Comparison of ENCODE assay signal across 10 mouse cellular contexts in the genomic region with DNA sequence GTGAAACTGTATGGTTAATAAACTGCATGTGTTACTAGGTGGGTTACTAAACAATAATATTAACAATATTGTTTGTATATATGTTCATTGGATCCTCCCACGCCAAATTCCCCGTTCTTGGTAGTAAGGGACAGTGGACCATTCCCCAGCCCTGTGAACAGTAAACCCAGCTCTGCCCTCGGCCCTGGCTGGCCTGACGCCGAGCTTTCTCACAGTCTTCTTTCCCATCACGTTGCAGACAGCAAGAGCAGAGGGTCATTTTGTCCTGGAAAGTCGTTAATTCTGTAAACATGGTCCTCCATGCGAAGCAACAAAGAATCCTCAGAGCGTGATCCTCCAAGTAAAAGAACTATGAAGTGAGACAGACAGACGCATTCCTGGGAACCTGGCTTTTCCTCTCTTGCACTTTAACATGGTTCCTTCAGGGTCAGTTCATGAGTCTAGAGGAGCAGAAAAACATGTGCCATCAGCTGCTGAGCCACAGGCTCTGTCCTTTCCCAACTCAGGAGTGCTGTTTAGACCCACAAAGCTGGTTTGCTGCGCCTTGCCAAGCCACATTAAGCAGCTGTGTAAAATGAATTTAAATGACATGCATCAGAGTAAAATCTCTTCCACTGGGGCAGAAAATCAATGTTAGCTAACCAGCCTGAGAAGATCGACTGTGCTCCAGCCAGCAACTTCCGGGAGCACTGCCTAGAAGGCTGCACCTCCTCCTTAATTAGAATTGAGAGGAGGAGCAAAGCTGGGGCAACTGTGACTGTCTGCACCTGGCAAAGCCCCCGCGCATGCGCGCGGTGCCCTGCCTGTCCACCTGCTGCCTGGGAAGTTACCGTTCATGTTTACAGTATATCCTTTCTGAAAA.
DNase-seq lines count a peak whose midpoint lies in the region; ATAC-seq and TF ChIP-seq lines count a peak whose summit lies in the region.
"Had no signal": no experiment of that assay in that cellular context is flagged by ENCODE, and none has a peak within 500 bp of the region (broad histone marks: within the 10 kb centered on the region; RNA-seq: fewer than 3 reads in every experiment).

No protein-coding gene starts in this region.

- peak; percentile 63 for ATAC-seq in granulocyte monocyte progenitor cell, adult 5-6 weeks (replicated peaks; ENCODE audit: poor library complexity, severe bottlenecking)
- peak; percentile 82 for ATAC-seq in kidney, postnatal 0 days (replicated peaks; ENCODE audit: low FRiP score, low read depth)
- peak; percentile 32; the same call in 1 of the 2 replicates for ATAC-seq in lung, embryonic 16.5 days (ENCODE audit: low read depth)
- ATAC-seq: Patski had no signal

- no peak overlapping the region for H3K4me3 ChIP-seq in kidney, postnatal 0 days (replicated peaks; ENCODE audit: low read depth, low read length)
- H3K4me3 ChIP-seq in lung, embryonic 16.5 days (ENCODE audit: low read length): no peak overlapping the region
- H3K4me3 ChIP-seq: megakaryocyte, embryonic 14.5 days had no signal

- 0 out of 2 replicates have a peak, but pooled peaks cover 8% of the 10 kb centered on the region for H3K36me3 ChIP-seq in kidney, postnatal 0 days (ENCODE audit: insufficient read depth, low read length)
- H3K36me3 ChIP-seq in lung, embryonic 16.5 days (ENCODE audit: control insufficient read depth, insufficient read depth, low read length): peaks cover 9% of the 10 kb centered on the region

- H3K9me3 ChIP-seq in kidney, postnatal 0 days (replicated peaks; ENCODE audit: low read length): no peaks in the 10 kb centered on the region
- H3K9me3 ChIP-seq in lung, embryonic 16.5 days (ENCODE audit: control insufficient read depth, low read length): no peaks in the 10 kb centered on the region
- H3K9me3 ChIP-seq: megakaryocyte, embryonic 14.5 days had no signal

- no peaks in the 10 kb centered on the region for H3K27me3 ChIP-seq in kidney, postnatal 0 days (ENCODE audit: insufficient read depth, low read length)
- no peaks in the 10 kb centered on the region for H3K27me3 ChIP-seq in lung, embryonic 16.5 days (ENCODE audit: control insufficient read depth, insufficient read depth, low read depth, low read length)
- H3K27me3 ChIP-seq: megakaryocyte, embryonic 14.5 days; Patski had no signal

- H3K4me1 ChIP-seq in kidney, postnatal 0 days (replicated peaks; ENCODE audit: insufficient read depth, low read length): peaks cover 28% of the 10 kb centered on the region
- H3K4me1 ChIP-seq in lung, embryonic 16.5 days (replicated peaks; ENCODE audit: control insufficient read depth, insufficient read depth, low read length): peaks cover 21% of the 10 kb centered on the region

- H3K4me2 ChIP-seq in kidney, postnatal 0 days (ENCODE audit: low read length): peak overlapping the region; percentile 45
- H3K4me2 ChIP-seq in lung, embryonic 16.5 days (ENCODE audit: low read depth, low read length): no peak overlapping the region

- DNase-seq in layer of hippocampus, adult 11-12 months (ENCODE audit: low spot score): peak; percentile 76
- no peak for DNase-seq in layer of hippocampus, adult 9-10 months (ENCODE audit: low spot score)
- DNase-seq in cerebellum, postnatal 10 days: peak; percentile 84 to 88
- DNase-seq in kidney, postnatal 0 days (ENCODE audit: low spot score): peak; percentile 77
- peak; percentile 28 for DNase-seq in retina, adult 2 months (ENCODE audit: low read depth, low spot score)
- peak; percentile 92 for DNase-seq in thymus, postnatal 25 days

- no peak for TF ChIP-seq CTCF in kidney, postnatal 0 days (IDR thresholded peaks at IDR 0.05; ENCODE audit: low read depth)

- peak overlapping the region; percentile 73 for H3K27ac ChIP-seq in kidney, postnatal 0 days
- peak overlapping the region; percentile 65 for H3K27ac ChIP-seq in lung, embryonic 16.5 days (ENCODE audit: low read length)

- WGBS in kidney, postnatal 0 days: 39% methylated on average over 19 of the region's 19 CpGs
- WGBS in lung, embryonic 16.5 days: 58% methylated on average over 19 of the region's 19 CpGs

- H3K9ac ChIP-seq in kidney, postnatal 0 days (ENCODE audit: low read depth, low read length): no peak overlapping the region
- no peak overlapping the region for H3K9ac ChIP-seq in lung, embryonic 16.5 days (ENCODE audit: low read length)

Comparison
In these comparisons a context has a peak if more than half of its experiments do, and no peak if none do; other contexts are left out.
1. ATAC-seq: peak in every context shown above with its lines; median percentile 82 in kidney, postnatal 0 days; 63 in granulocyte monocyte progenitor cell, adult 5-6 weeks; 32 in lung, embryonic 16.5 days.